Mouse (Mus musculus) cerebellum, adult 11-12 months (tissue): ENCODE measurements around the gene Ccdc157.
A peak's percentile ranks its signal among the peaks of the same experiment; 100 is the strongest.
"Not testable (repeated sequence)": the region's sequence is repeated elsewhere in the genome, so short reads cannot be mapped to it uniquely, and the experiment has no call there.

Experiments used
- DNase-seq: peaks from one replicate; pipeline ENCODE4 v3.0.0; 2022

Ccdc157 gene

DNA sequence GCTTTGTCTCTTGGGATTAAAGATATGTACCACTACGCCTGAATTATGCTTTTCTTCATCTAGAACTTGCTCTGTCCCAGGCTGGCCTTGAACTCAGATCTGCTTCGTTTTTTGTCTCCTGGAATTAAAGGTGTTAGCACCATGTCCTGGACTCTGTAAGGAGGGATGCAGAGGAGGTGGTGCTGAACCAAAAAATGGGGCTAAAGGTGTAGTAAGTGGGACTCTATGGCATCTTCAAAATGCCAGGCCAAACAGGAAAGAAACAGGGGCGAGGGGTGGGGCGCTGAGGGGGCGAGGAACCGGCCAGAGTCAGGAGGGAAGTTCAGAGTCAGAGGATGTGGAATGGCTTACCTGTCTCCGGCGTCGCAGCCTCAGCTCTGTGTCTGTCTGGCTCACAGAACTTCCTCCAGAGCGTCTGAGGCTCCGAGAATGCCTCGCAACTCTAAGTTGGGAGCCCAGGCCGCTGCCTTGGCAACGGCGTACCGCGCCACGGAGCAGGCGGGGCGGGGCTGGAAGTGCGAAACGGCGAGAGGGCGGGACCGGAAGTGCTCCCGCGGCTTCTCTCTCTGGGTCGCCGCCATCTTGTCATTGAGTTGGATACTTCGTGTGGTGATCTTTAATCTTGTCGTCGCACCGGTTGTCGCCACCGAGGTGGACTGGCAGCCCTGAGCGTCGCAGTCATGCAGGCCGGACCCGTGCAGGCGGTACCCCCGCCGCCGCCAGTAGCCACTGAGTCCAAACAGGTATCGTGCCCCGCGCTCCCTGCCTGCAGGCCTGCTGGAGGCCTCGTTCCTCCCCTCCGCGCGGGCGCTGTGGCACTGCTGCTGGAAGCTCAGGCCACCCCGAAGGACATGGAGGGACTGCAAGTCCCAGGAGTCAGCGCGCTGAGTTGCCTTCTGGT is at the start of gene Ccdc157, which contains the start of gene Sf3a1:
TSS of gene Ccdc157 (minus strand) at position 486 of the 901 bp plus-strand sequence.
TSS of gene Sf3a1 (plus strand) at position 543 of the 901 bp plus-strand sequence.
- peak; percentile 89 for DNase-seq

- no peak for DNase-seq
These were observed 49.5 kb upstream of the Ccdc157 start for GRCm38 (mm10) chr11:4209556-4209955.

DNA sequence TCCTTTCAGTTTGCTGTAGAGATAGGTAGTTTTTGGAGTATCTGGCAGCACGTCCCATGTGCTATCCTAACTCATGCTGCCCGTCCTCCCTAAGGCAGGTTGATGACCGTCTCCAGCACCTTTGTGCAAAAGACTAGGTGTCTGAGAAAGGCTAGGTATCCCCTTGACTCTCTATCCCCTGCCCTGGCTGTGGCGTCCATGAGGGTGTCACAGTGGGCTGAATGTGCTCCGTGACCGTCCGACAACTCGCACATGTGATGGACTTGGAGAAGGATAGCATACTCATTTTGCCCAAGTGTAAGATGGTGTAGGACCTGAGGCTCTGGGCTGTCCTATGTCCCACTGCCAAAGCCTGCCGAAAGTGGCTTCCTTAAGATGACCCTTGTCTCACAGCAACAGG is 47.6 kb upstream of the Ccdc157 start:
- DNase-seq = no peak

- no peak for DNase-seq
These were observed 46.5 kb upstream of the Ccdc157 start for GRCm38 (mm10) chr11:4206563-4206962.

DNA sequence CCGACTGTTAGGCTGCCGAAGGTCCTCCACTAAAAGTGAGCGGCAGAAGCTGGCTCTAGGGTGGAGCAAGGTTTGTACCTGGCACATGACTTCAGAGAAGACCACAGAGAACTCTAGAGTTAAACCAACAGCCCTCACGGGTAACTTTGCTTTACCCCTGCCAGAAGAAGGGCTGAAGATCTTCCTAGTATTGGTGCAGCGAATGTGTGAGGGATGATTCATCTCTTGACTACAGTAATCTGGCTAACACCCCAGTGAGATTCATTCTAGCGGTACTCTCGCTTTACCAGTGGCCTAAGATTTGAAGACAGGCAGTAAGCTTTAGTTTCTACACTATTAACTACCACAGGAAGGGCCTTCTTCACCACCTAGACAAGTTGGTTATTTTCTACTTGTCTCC is 45.9 kb upstream of the Ccdc157 start:
- DNase-seq = no peak

DNA sequence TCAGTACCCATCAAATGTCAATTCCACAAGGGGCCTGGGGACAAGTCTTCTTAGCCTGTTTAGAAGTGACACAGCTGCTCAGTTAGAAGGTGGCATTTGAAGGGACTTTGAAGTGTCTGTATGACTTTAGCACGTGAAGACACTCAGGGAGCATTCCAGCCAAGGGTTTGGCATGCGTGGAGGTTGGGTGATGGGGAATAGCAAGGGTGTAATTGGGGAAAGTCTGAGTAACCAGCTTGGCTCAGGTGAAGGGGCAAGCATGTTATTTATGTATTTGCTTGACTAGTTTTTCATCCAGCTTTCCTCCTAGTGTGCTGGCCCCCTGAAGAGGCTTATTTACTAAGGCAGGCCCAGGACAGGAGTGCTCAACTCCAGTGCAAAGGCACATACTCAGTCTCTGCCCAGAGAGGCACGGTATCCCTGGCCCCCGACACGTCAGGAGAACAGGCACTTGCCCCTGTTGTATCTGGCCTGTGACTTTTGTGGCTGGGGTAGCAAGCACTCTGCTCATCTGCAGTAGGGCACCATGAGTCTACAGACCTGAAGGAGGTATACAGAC is 45.1 kb upstream of the Ccdc157 start:
- DNase-seq = no peak

DNA sequence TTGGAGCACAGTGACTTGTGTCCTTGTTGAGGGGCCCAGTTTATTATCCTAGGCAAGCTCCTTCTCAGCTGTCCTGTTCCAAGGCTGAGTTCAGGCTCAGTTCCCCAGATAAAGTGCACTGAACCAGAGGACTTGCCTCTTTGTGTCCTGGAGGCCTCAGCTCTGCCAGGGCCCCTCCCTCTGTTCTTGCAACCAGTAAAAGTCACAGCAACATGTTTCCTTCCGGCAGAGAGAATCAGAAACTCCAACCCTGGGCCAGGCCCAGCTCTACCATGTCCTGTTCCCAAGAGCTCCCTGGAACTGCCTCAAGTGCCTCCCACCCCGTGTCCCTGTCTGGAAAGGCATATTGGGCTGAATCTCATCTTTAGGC is 43.6 kb upstream of the Ccdc157 start:
- no peak for DNase-seq

DNA sequence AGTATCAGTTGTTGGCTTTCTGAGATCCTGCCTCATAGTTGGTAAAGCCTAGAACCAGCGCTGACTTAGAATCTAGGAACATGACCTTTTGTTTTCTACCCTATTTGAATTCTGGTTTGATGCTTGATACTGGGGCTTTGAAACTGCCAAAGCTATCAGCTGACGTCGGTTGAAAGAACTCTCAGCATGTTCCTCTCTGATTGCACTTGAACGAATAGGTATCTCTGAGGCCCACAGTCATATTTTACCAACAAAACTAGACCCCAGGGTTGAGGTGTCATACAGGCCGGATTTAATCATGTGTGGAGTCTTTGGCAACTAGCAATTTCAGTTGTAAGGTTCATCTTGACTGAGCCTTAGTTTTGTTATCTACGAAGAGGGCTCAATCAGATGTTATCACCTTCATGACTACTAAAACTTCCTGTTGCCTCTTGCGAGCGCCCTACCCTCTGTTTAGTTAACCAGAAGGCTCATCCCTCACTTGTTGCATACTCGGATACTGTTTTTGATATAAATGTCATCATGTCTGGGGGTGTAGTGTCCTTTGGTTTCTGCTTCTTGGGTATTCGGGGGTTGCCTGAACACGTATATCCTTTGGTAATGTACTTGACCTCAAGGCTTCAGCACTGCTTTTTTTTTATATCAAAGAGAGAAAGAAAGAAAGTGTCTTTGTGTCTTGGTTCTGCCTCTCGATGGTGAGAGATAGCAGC is 43.1 kb upstream of the Ccdc157 start:
- DNase-seq = no peak

GRCm38 (mm10) chr11:4201981-4202700 is 42.0 kb upstream of the Ccdc157 start:
- DNase-seq = no peak

- DNase-seq = no peak
These were observed 37.6 kb upstream of the Ccdc157 start for GRCm38 (mm10) chr11:4197691-4198090.

DNA sequence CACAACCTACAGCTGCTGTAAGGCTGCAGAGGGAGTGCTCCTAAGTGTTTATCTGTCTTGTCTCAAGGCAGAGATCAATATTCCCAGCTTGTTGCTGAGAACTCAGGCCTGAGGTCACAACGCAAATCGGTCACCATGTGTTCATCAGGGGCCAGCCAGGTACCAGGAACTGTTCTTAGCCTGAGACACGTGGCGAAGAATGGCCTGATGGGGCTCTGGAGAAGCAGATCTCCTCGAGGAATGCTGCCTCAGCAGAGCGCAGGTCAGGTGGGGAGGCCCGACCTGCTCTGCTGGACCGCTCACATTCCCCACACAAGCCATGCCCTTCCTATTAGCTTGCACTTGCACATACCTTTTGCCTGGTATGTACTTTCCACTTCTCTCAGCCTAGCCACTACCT is 36.5 kb upstream of the Ccdc157 start:
- DNase-seq = no peak

DNA sequence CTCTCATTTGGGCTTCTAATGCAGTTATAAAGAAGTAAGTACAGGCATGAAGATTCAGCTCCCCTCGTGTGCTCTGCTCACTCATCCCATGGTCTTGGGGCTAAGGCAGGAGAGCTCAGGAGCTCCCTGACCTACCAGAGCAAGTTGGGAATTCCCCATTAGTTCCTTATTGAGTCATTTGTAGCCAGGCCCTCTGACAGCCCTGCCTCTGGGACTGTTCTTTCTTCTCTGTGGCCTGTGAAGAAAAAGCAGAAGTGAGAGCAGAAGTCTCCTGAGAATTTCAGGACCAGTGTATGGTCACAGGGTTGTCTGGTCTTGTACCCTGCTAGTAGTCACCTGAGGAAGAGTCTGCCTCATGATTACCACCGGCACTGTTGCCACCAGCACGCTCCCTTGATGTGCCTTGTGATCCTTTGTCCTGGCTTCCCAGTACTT is 35.5 kb upstream of the Ccdc157 start:
- DNase-seq = no peak

DNA sequence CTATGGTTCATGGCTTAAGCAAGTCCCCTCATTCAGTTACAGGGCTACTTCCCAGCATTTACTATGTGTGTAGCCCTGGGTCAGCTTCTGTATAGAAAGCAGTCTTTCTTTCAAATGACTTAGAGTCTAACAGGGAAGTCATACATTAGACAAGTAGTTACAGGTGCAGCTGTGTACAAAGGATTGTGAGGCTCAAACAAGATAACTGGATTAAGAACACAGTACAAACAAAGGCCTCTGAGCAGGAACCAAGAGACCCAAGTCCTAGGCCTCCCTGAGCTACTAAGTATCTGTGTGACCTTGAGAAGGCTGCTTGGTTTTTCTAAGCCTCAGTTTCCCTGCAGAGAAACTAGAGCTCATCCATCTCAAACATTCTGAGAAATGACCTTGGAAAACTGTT is 33.3 kb upstream of the Ccdc157 start:
- no peak for DNase-seq

- no peak for DNase-seq
These were observed 32.7 kb upstream of the Ccdc157 start for GRCm38 (mm10) chr11:4192757-4193156.

DNA sequence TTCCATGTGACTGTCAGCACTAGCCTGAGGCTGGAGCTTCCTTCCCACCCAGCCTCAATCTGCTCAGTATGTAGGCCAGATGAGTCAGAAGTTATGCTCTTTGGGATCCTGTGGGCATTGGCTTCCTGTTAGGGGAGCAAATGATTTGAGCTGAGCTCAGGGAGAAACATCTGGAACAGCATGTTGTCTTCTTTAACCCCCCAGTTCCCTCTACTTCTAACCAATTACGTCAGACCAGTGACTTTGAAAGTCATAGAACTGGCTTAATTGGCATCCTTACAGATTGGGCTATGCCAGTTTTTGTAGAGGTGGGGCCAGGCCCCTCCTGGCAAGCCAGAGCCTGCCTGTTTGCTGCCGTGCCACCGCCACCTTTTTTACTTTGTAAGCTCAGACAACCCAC is 30.6 kb upstream of the Ccdc157 start:
- no peak for DNase-seq

DNA sequence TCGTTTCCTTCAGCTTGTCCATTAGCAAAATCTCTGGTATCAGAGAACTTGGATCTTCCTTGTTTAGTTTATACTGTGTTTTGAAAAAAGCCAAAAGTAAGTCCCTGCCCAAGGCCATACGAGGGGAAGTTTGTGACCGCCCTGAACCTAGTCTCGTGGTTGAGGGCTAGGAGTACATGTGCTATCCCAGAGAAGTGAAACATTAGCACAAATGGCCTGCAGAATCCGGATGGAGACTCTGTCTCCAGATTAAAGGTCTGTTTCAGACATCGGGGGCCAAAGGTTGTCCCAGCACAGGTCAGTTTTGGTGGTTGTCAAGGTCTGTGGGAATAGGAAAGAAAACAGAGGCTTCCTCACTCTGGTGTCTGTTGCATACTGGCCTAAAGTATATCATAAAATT is 29.1 kb upstream of the Ccdc157 start:
- DNase-seq = no peak

- peak; percentile 44 for DNase-seq
These were observed 27.2 kb upstream of the Ccdc157 start for GRCm38 (mm10) chr11:4187318-4187700.

- DNase-seq = peak; percentile 99
These were observed 26.6 kb upstream of the Ccdc157 start, which contains the start of gene Tbc1d10a for GRCm38 (mm10) chr11:4186486-4187317. TSS of gene Tbc1d10a (plus strand) at chr11:4186789.

DNA sequence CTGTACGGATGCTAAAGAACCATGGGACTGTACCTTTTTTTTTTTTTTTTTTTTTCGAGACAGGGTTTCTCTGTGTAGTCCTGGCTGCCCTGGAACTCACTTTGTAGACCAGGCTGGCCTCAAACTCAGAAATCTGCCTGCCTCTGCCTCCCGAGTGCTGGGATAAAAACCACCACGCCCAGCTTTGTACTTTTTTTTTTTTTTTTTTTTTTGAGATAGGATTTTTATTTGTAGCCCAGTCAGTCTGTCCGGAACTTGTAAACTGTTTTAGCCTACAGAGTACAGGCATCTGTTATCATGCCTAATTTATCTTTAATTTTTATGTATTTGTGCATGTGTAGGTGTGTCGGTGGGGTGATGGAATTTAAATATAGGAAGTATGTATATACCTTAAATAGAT is 25.4 kb upstream of the Ccdc157 start:
- DNase-seq = not testable (repeated sequence)

DNA sequence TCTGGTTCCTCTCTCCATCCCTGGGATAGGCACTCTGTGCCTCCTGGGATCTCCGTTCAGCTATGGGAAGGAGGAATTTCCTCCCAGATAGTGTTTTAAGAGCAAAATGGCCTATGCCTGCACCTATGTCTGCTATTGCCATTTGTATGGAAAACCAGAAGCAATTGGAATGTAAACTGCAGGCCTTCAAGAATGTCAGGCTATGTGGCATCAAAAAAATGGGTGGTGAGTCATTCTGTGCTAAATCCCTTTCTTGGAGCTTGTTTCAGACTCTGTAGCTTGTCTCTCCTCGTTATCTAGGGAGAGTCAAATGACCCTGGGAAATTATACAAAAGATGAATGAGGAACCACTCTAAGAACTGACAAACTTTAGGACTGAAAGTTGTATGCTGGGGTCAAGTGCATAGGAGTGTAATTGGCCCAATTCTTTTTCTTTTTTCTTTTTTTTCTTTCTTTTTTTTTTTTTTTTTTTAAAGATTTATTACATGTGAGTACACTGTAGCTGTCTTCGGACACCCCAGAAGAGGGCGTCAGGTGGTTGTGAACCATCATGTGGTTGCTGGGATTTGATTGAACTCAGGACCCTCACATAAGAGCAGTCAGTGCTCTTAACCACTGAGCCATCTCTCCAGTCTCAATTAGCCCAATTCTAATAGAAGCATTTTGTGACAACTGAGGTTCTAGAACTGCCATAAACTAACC is 24.3 kb upstream of the Ccdc157 start:
- DNase-seq = no peak

DNA sequence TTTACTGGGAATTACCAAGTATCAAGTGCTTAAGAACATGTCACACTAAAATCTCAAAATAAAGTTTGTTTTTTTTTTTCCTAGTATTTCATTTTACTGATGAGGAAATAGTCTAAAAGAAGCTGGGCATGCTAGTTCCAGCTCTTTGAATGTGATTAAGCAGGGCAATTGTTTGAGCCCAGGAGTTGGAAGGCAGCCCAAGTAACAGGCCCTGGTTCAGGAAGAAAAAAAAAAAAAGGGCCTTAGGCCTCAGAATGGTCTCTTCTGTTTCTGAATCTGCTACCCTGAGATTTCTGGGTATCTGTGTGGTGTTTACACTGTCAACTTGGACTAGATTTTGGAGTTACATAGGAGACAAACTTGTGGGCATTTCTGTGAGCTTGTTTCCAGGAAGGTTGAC is 23.4 kb upstream of the Ccdc157 start:
- DNase-seq = no peak
